Mouse (Mus musculus) fibroblast of lung, adult 2 months (primary cell): ENCODE results near the gene Rep15.

Experiments
- DNase-seq: peaks from one replicate; pipeline ENCODE4 v3.0.0-alpha.2; 2011; ENCODE audit warnings: low read depth

Rep15 gene

GRCm38 (mm10) chr6:147032303-147032925 is at the start of gene Rep15:
Rep15 (plus strand) TSS chr6:147032584.
- DNase-seq, result no peak

- DNase-seq, result no peak
Observed at GRCm38 (mm10) chr6:146984569-146984968, 47.8 kb upstream of the Rep15 start.

GRCm38 (mm10) chr6:146994236-146994635 is 38.1 kb upstream of the Rep15 start:
- no peak for DNase-seq

GRCm38 (mm10) chr6:146995391-146995790 is 37.0 kb upstream of the Rep15 start:
- DNase-seq, result no peak

- no peak for DNase-seq
Observed at GRCm38 (mm10) chr6:146995878-146996277, 36.5 kb upstream of the Rep15 start.

GRCm38 (mm10) chr6:146997006-146997405 is 35.4 kb upstream of the Rep15 start:
- DNase-seq, result no peak

- no peak for DNase-seq
Observed at GRCm38 (mm10) chr6:146998710-146999109, 33.7 kb upstream of the Rep15 start.

- no peak for DNase-seq
Observed at GRCm38 (mm10) chr6:146999302-146999701, 33.1 kb upstream of the Rep15 start.

GRCm38 (mm10) chr6:146999755-147000154 is 32.6 kb upstream of the Rep15 start:
- no peak for DNase-seq

GRCm38 (mm10) chr6:147008148-147008547 is 24.2 kb upstream of the Rep15 start:
- no peak for DNase-seq

GRCm38 (mm10) chr6:147010358-147010757 is 22.0 kb upstream of the Rep15 start:
- DNase-seq, result no peak

GRCm38 (mm10) chr6:147010811-147011520 is 21.4 kb upstream of the Rep15 start:
- peak; percentile 62 for DNase-seq

- DNase-seq, result no peak
Observed at GRCm38 (mm10) chr6:147011555-147011954, 20.8 kb upstream of the Rep15 start.

- DNase-seq, result no peak
Observed at GRCm38 (mm10) chr6:147011977-147012376, 20.4 kb upstream of the Rep15 start.

- DNase-seq, result no peak
Observed at GRCm38 (mm10) chr6:147013546-147013945, 18.8 kb upstream of the Rep15 start.

GRCm38 (mm10) chr6:147017906-147018305 is 14.5 kb upstream of the Rep15 start:
- DNase-seq, result no peak

GRCm38 (mm10) chr6:147018364-147018763 is 14.0 kb upstream of the Rep15 start:
- DNase-seq, result no peak

GRCm38 (mm10) chr6:147021181-147021580 is 11.2 kb upstream of the Rep15 start:
- no peak for DNase-seq

- DNase-seq, result no peak
Observed at GRCm38 (mm10) chr6:147022375-147023132, 9.8 kb upstream of the Rep15 start.

- no peak for DNase-seq
Observed at GRCm38 (mm10) chr6:147023133-147023395, 9.3 kb upstream of the Rep15 start.

- no peak for DNase-seq
Observed at GRCm38 (mm10) chr6:147023568-147023967, 8.8 kb upstream of the Rep15 start.

- no peak for DNase-seq
Observed at GRCm38 (mm10) chr6:147024761-147025160, 7.6 kb upstream of the Rep15 start.

- DNase-seq, result no peak
Observed at GRCm38 (mm10) chr6:147028396-147028795, 4.0 kb upstream of the Rep15 start.
